20 mouse cellular contexts compared by ENCODE assay signal in genomic region chr1:86269190-86269508, GRCm38 (mm10). TPM values are rescaled to one million over a fixed set of nuclear protein-coding genes. Genes with fewer than 3 reads are reported as not detected.
DNase-seq lines count a peak whose midpoint lies in the region; ATAC-seq and TF ChIP-seq lines count a peak whose summit lies in the region.
"Had no signal": no experiment of that assay in that cellular context is flagged by ENCODE, and none has a peak within 500 bp of the region (broad histone marks: within the 10 kb centered on the region; RNA-seq: fewer than 3 reads in every experiment).

No protein-coding gene starts in this region.

- H3K36me3 ChIP-seq in E14TG2a.4 (ENCODE audit: insufficient read depth, low read length) = no peaks in the 10 kb centered on the region
- no peaks in the 10 kb centered on the region for H3K36me3 ChIP-seq in liver, postnatal 0 days (replicated peaks; ENCODE audit: insufficient read depth, low read length)
- no peaks in the 10 kb centered on the region for H3K36me3 ChIP-seq in forebrain, embryonic 16.5 days (ENCODE audit: control insufficient read depth, insufficient read depth)
- H3K36me3 ChIP-seq: forebrain, embryonic 10.5 days; heart, embryonic 10.5 days; neural tube, embryonic 12.5 days had no signal

- no peaks in the 10 kb centered on the region for H3K9me3 ChIP-seq in E14TG2a.4 (ENCODE audit: low read length)
- no peaks in the 10 kb centered on the region for H3K9me3 ChIP-seq in liver, postnatal 0 days (ENCODE audit: low read length)
- H3K9me3 ChIP-seq in forebrain, embryonic 16.5 days (ENCODE audit: control insufficient read depth, low read length) = no peaks in the 10 kb centered on the region
- H3K9me3 ChIP-seq: forebrain, embryonic 10.5 days; heart, embryonic 10.5 days; neural tube, embryonic 12.5 days had no signal

- TF ChIP-seq CTCF in E14TG2a.4 (conservative IDR thresholded peaks at IDR 0.05; ENCODE audit: low read length) = no peak
- TF ChIP-seq CTCF in liver, postnatal 0 days (IDR thresholded peaks at IDR 0.05; ENCODE audit: low read depth) = no peak

- H3K4me3 ChIP-seq in E14TG2a.4 (replicated peaks; ENCODE audit: low read length) = peak overlapping the region; percentile 7; the same call in 1 of the 2 replicates
- no peak overlapping the region for H3K4me3 ChIP-seq in liver, postnatal 0 days (ENCODE audit: low read depth, low read length)
- no peak overlapping the region for H3K4me3 ChIP-seq in forebrain, embryonic 16.5 days (replicated peaks; ENCODE audit: low read length)
- H3K4me3 ChIP-seq: forebrain, embryonic 10.5 days; heart, embryonic 10.5 days; layer of hippocampus, adult 2 months; neural tube, embryonic 12.5 days had no signal

- no peak overlapping the region for H3K9ac ChIP-seq in liver, postnatal 0 days (replicated peaks)
- no peak overlapping the region for H3K9ac ChIP-seq in forebrain, embryonic 16.5 days (replicated peaks; ENCODE audit: low read depth, low read length)
- H3K9ac ChIP-seq: hindbrain, embryonic 14.5 days; neural tube, embryonic 12.5 days had no signal

- peaks cover 30% of the 10 kb centered on the region for H3K4me1 ChIP-seq in E14TG2a.4 (replicated peaks; ENCODE audit: low read depth, low read length)
- H3K4me1 ChIP-seq in liver, postnatal 0 days (ENCODE audit: insufficient read depth) = peaks cover 14% of the 10 kb centered on the region
- no peaks in the 10 kb centered on the region for H3K4me1 ChIP-seq in forebrain, embryonic 16.5 days (replicated peaks; ENCODE audit: control insufficient read depth, insufficient read depth, low read length)
- H3K4me1 ChIP-seq: neural tube, embryonic 12.5 days had no signal

- H3K27ac ChIP-seq in liver, postnatal 0 days (ENCODE audit: low read depth) = peak overlapping the region; percentile 55; the same call in 1 of the 2 replicates
- H3K27ac ChIP-seq in forebrain, embryonic 16.5 days (ENCODE audit: low read length) = no peak overlapping the region
- H3K27ac ChIP-seq: forebrain, embryonic 10.5 days; heart, embryonic 10.5 days; hindbrain, embryonic 14.5 days; layer of hippocampus, adult 2 months; neural tube, embryonic 12.5 days had no signal

- H3K27me3 ChIP-seq in E14TG2a.4 (ENCODE audit: insufficient read depth, low read length) = no peaks in the 10 kb centered on the region
- H3K27me3 ChIP-seq in liver, postnatal 0 days (ENCODE audit: insufficient read depth, low read length) = no peaks in the 10 kb centered on the region
- H3K27me3 ChIP-seq in forebrain, embryonic 16.5 days (replicated peaks; ENCODE audit: control insufficient read depth, insufficient read depth, low read length) = no peaks in the 10 kb centered on the region
- H3K27me3 ChIP-seq: neural tube, embryonic 12.5 days had no signal

- no peak for TF ChIP-seq EP300 in liver, postnatal 0 days (IDR thresholded peaks at IDR 0.05; ENCODE audit: low read depth)

- 57% methylated on average over 4 of the region's 4 CpGs for WGBS in liver, postnatal 0 days (ENCODE audit: insufficient replicate concordance)
- WGBS in forebrain, embryonic 16.5 days = 86% methylated on average over 4 of the region's 4 CpGs

- DNase-seq in heart, adult 11 months = peak; percentile 88
- no peak for DNase-seq in heart, adult 18-20 months
- no peak for DNase-seq in liver, postnatal 0 days
- DNase-seq in ovary, postnatal 36 days (ENCODE audit: low spot score) = no peak
- DNase-seq: cerebellum, adult 8-10 months; gastrocnemius, postnatal 14 days; heart, postnatal 14 days; kidney, adult 8-10 months; right cerebral cortex, postnatal 14 days; thymus, postnatal 36 days had no signal

- H3K4me2 ChIP-seq in liver, postnatal 0 days (ENCODE audit: low read depth, low read length) = 0 out of 2 replicates have a peak overlapping the region, but pooled peaks have one; percentile 6
- no peak overlapping the region for H3K4me2 ChIP-seq in forebrain, embryonic 16.5 days (ENCODE audit: low read length)
- H3K4me2 ChIP-seq: hindbrain, embryonic 14.5 days; neural tube, embryonic 12.5 days had no signal

- peak; percentile 32 to 44; a peak in 1 of 4 replicates for ATAC-seq in hematopoietic stem cell, adult 5-6 weeks (replicated peaks in 1 of 2; ENCODE audit: insufficient read depth in 1 of 2, low FRiP score in 2 of 2, low TSS enrichment in 1 of 2, low read depth in 1 of 2, poor library complexity in 2 of 2, severe bottlenecking in 2 of 2)
- ATAC-seq in liver, postnatal 0 days = no peak
- no peak for ATAC-seq in forebrain, embryonic 16.5 days
- no peak for ATAC-seq in frontal cortex, adult (ENCODE audit: low TSS enrichment)
- ATAC-seq: activated CD4-positive, CD25-positive, alpha-beta regulatory T cell, adult 4 months had no signal

RNA-seq across cellular contexts. Expression of gene B3gnt7, which starts 33.5 kb away (rescaled TPM):
- total RNA-seq in heart, adult 18-20 months (2021) = under 1 TPM; 0.42 to 0.75 TPM
- total RNA-seq in hematopoietic stem cell, adult 5-6 weeks (2017) = 1.3 and 2.1 TPM in 2 replicates
- 0.46 and 1.0 TPM in 2 replicates for polyA plus RNA-seq in liver, postnatal 0 days (2015; fragmentation: Nextera tagmentation; extraction: Ambion mirVana)
- 3.8 and 6.7 TPM in 2 replicates for polyA plus RNA-seq in forebrain, embryonic 16.5 days (2015; fragmentation: Nextera tagmentation; extraction: Ambion mirVana)

Comparison
In these comparisons a context has a peak if more than half of its experiments do, and no peak if none do; other contexts are left out.
1. ATAC-seq: peak in hematopoietic stem cell, adult 5-6 weeks (2 of 2); none in liver, postnatal 0 days (single experiment), forebrain, embryonic 16.5 days (single experiment) and frontal cortex, adult (single experiment).